Mouse (Mus musculus): Measurements from ENCODE around the gene Extl2. TPM values are rescaled to one million over a fixed set of nuclear protein-coding genes. Genes with fewer than 3 reads are reported as not detected.

The Extl2 gene
- polyA plus RNA-seq, 1 experiment from 2014 or later, result 43.8 TPM

DNA sequence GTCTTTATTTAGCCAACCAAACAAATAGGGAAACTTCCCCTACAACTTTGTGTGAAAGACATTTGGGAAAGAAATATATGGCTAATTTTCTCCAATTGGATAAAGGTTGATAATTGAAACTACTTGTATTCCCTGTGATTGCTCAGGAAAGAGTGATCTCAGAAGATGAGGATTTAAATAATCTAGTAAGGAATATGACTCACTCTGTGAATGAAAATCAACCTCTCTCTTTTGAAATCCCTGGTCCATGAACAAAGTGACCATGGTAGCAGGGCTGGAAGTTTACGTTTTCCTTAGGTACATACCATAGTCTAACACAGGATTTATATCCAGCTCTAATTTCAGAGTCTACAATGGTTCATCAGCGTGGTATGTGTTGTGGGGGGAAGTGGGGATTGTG, 69.5 kb downstream of the Extl2 start:
- POLR2A ChIA-PET, result no interaction called here
- in situ Hi-C loops (cut with MboI; ENCODE audit: low pct_unique_long_range_greater_than_20kb), result no loop called here
- DNase-seq (ENCODE audit: low read depth, low spot score) (peak; percentile 56), ATAC-seq (peak; percentile 61)
- H3K27me3 ChIP-seq, result no peaks in the 10 kb centered on the region
- TF ChIP-seq CTCF (IDR thresholded peaks at IDR 0.05), result no peak
- CTCF ChIA-PET, result interaction anchor here (0.9 to 2.6 kb wide), 7 partner anchors 11 to 251 kb away, joined by 3 to 10 read pairs (median 3); no protein-coding TSS in a partner anchor

DNA sequence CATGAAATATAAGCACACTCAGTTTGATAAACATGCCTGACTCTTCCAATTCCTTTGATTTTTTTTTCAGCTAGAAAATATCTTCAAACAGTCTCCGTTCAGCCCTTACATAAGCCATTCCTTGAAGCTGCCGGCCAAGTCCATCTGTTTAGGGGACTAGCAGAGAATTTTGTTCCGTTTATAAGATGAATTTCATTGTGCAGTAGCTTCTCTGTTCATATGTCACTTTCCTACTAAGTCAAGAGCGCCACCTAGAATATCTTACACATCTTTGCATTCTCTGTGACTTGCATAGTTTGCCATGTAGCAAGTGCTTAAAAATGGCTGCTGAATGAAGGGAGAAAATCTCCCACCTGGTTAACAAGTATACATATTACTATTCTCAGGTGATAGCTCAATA, 71.2 kb downstream of the Extl2 start:
- DNase-seq (ENCODE audit: low read depth, low spot score) (no peak), ATAC-seq (no peak)
- in situ Hi-C loops (cut with MboI; ENCODE audit: low pct_unique_long_range_greater_than_20kb), result no loop called here
- POLR2A ChIA-PET, result no interaction called here
- CTCF ChIA-PET, result interaction anchor here (0.6 to 2.7 kb wide), 17 partner anchors 9 to 249 kb away, joined by 3 to 16 read pairs (median 3); no protein-coding TSS in a partner anchor
- no peak for TF ChIP-seq CTCF (IDR thresholded peaks at IDR 0.05)
- no peaks in the 10 kb centered on the region for H3K27me3 ChIP-seq

Other genes starting within 250 kb of the Extl2 start
- 29.1 TPM for gene Dph5, start 119.6 kb upstream of the Extl2 start, polyA plus RNA-seq (2021)
- 37.9 TPM for gene Slc30a7, start 56 bp upstream of the Extl2 start, polyA plus RNA-seq (2021)
- 20.4 TPM for gene Vcam1, start 122.2 kb downstream of the Extl2 start, polyA plus RNA-seq (2021)
- gene Gpr88, start 246.0 kb downstream of the Extl2 start, polyA plus RNA-seq (2021), result 0.50 TPM